Mouse (Mus musculus) monocyte, adult 5-6 weeks (primary cell): ENCODE results near the gene Crtam. TPM values are rescaled to one million over a fixed set of nuclear protein-coding genes. Genes with fewer than 3 reads are reported as not detected.

Experiments
- ATAC-seq: fragments of 153-309, 156-312 bp; replicated peaks from 2 replicates; pipeline ENCODE4 v1.8.0; 2017; ENCODE audit warnings: mild to moderate bottlenecking; ENCODE audit not compliant: low TSS enrichment, insufficient number of reproducible peaks, severe bottlenecking, poor library complexity, low FRiP score
- total RNA-seq: library from RNA; stranded (forward); fragments of 200-1000, 200-491, 200-594 nt; gene quantifications from 3 replicates; pipeline ENCODE4 v1.2.3, GENCODE M21; 2017

The Crtam gene
- total RNA-seq, 1 experiment from 2014 or later: 10.8 TPM

- no peak for ATAC-seq
These were observed 71.1 kb downstream of the Crtam start for GRCm38 (mm10) chr9:40933323-40933722.

GRCm38 (mm10) chr9:40927351-40927980 lies 77.0 kb downstream of the Crtam start:
- ATAC-seq: no peak

Other genes starting within 250 kb of the Crtam start
- 2,780 to 3,802 TPM (median 3,103 TPM) in 3 replicates for gene Hspa8, start 203.6 kb downstream of the Crtam start, total RNA-seq
- not detected in 3 replicates for gene Bsx, start 130.5 kb downstream of the Crtam start, total RNA-seq
- 3.8 TPM in 1 of 3 replicates, not detected in the others for gene Jhy, start 40.5 kb downstream of the Crtam start, total RNA-seq
- gene Ubash3b, start 157.1 kb upstream of the Crtam start, total RNA-seq: 13.4 to 29.4 TPM (median 21.3 TPM) in 3 replicates